Mouse (Mus musculus): ENCODE measurements at regions not wholly inside any gene's neighbourhood (a gene's known extent, or its start where the extent isn't known, plus 50 kb on each side); places are given as distances from the start of the nearest gene placed in this dataset.

GRCm38 (mm10) chr6:51052451-51052921 is 380.0 kb upstream of the Nfe2l3 start:
- DNase-seq (ENCODE audit: low spot score in 2 of 2): no peak

DNA sequence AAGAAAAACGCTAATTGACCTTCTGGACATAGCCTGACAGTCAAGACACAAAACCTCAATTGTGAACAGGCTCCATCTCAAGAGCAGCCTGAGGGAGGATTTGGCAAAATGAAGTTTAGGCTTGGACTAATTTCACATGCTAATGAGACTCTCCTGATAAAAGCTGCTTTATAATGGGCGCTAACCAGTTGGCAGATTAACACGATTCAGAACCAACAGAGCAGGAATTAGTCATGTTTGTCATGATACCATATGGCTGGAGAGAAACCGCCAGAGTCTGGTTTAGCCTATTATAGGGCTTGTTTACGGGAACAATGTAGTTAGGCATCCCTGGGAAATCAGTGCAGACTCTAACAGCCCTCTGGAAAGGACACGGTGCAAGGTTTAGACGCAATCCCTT is 375.2 kb upstream of the Nfe2l3 start:
- DNase-seq (ENCODE audit: low spot score in 2 of 2): no peak

DNA sequence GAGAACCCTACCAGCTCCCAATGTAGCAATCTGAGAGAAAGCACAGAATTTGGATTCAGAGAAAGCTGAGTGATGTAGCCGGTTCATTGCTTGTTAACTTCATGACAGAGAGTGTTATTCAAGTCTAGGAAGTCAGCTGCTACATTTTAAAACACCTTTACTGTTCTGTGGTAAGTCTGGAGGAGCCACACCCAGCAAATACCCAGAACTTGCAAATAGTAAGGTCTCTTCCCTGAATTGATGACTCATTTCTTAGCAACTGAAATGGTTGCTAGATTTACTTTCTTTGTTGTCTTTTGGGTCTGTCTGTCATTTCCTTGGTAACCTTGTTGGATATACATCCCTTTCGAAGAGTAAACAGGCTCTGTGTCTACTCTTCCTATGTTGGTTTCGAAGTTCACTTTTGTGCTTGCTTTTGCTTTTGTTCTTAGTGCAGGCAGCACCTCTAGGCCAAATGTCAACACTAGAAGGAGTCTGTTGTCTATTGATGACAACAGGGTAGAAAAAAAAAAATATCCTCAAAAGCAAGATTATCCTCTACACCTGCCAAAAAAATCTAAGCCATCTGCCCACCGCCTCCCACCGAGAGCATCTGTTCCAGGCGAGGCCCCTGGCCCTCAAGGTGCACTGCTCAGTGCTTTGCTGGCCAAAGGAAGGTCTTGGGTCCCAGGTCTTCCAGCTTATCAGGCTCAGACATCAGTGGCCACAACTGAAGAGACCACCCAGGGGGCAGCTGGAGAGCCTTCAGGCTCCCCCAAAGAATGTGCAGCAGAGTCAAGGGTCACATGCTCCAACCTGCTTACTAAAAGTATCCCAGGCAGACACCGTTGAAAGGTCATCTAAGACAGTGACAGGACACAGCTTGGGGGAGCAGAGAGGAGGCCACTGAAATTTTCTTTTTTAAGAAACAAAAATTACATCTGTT is 372.3 kb upstream of the Nfe2l3 start:
- DNase-seq (ENCODE audit: low spot score in 2 of 2): no peak

DNA sequence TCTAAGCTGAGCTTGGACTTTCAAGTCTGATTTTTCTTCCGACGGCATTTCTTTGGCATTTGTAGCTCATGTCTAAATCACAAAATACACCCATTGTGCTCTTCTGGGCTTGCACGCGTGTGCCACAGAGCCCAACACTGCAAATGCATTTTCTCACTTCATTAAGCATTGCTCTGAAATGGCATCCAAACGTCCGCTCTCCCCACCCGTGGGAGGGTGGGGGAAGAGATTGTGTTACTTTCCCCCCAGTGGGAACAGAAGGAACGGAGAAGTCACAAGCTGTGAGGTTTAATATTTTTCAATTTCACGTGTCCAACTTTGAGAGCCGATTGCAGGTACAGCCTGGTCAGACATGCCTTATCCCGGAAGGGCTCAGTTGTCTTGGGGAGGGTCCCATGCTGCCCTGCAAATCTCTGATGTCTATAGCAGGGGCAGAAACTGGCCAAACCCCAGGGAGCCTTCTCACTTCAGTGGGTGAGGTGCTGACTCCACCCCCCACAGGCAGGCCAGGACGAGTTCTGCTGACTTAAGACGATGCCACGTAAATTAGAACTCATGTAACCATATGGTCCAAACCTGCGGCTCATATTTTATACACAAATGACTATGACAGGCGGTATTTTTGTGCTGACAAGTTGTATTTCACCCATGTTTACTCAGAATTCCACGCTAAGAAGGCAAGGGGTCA is 371.5 kb upstream of the Nfe2l3 start:
- DNase-seq (ENCODE audit: low spot score in 2 of 2): no peak

DNA sequence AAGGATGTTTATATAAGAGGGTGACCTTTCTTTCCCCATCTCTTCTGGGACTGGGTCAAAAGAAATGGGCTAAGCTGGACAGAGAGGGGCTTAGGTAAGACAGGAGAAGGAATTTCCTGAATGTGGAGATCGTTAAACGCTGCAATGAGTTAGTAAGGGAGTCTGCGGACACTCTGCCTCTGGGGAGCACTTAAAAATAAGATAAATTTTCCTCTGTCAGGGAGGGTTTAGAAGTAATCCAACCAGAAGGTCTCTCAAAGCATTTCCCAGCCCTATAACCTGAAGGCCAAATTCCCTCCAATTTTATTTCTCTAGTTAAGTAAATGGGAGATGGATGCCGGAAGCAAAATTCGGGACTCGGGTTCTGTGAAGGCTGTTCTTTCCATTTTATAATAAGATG is 367.3 kb upstream of the Nfe2l3 start:
- no peak for DNase-seq (ENCODE audit: low spot score in 2 of 2)

DNA sequence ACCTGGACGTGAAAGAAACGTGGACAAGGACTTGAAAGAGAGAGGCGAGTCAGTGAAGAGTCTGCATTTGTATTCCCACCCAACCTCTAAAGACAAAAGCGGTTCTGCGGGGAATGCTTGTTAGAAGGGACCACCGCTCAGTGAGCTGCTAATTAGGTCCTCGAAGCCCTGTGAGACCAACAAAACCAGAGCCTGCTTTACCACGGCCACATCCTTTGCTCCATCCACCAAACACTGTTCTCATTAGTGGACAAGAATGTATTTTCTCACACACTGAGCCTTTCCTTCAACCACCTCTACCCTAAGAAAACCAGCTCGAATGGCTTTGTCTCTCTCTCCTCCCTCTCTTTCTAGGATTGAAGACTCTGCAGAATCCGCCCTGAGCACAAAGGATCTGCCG is 365.1 kb upstream of the Nfe2l3 start:
- no peak for DNase-seq (ENCODE audit: low spot score in 2 of 2)

DNA sequence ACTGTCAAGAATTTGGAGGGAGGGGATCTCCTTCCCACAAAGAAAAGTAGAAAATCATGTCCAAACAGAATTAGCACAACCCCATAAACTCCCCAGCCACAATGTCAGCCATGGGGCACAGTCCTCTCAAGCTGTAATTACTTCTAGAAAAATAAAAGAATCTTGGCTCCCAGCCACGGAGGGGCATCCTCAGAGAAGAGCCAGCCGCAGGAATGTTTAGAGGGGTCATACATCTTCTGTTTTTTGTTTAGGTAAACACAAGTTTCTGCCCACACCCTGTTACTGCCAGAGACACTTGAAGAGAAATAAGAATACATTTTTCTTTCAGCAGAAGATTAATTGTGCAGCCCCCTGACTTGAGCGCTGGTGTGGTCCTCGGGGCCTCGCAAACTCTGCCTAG is 362.5 kb upstream of the Nfe2l3 start:
- no peak for DNase-seq (ENCODE audit: low spot score in 2 of 2)

GRCm38 (mm10) chr6:51071243-51071642 is 361.2 kb upstream of the Nfe2l3 start:
- DNase-seq (ENCODE audit: low spot score in 2 of 2): no peak

- DNase-seq (ENCODE audit: low spot score in 2 of 2): no peak
Measured at GRCm38 (mm10) chr6:51075026-51075425, 357.4 kb upstream of the Nfe2l3 start.

DNA sequence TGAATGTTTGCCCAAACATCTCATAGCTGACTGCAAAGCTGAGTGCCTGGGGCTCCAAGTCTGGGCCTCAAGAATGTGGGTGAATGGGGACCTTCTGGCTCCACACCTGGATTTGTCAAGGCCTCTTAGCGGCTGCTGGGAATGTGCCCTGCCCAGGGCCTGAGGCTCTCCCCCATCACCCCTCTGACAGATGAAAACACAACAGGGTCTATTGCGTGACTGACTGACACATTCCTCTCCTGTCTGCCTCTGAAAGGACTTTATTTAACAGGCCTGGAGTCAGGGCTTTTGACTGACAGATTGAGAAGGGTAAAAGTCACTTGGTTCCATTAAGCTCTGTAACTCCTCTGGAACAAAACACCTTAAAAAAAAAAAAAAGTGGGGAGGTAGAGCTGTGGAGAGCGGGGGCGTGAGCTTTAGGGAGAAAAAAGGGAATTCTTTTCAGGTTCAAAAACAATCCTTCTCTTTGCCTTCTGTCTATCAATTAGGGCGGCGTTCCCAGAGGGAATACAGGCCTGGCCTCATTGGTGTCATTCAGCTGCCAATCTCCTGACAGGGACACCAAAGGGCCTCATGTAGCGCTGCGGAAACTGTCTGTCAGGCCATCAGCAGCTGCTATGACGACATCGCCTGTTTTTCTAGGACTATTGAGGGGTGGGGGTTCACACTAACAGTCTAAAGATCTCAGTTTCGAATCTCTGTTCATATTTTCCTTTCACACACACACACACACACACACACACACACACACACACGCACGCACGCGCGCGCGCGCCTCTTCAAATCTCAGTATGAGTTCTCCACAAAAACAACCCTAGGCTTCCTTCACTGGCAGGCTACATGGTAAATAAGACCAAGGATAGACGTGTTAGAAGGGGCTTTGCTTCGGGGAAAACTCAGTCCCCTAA is 355.4 kb upstream of the Nfe2l3 start:
- no peak for DNase-seq (ENCODE audit: low spot score in 2 of 2)

DNA sequence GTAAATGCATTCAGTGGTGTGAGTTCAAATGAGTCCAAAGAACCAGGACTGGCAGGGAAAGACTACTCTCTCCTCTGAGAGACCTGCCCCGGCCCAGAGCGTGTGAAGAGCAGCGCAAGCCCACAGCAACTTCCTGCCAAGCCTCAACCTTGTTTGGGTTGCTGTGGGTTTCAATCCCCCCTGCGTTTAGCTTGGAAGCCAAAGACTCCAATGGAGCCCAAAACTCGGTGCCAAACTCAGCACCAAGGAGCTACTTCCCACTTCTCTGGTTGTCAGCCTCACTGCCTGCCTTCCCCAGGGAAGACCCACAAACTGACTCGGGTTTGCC is 354.7 kb upstream of the Nfe2l3 start:
- no peak for DNase-seq (ENCODE audit: low spot score in 2 of 2)

GRCm38 (mm10) chr6:51078353-51078966 is 354.0 kb upstream of the Nfe2l3 start:
- no peak for DNase-seq (ENCODE audit: low spot score in 2 of 2)

GRCm38 (mm10) chr6:51078967-51079355 is 353.5 kb upstream of the Nfe2l3 start:
- DNase-seq (ENCODE audit: low spot score in 2 of 2): no peak

- DNase-seq (ENCODE audit: low spot score in 2 of 2): no peak
Measured at GRCm38 (mm10) chr6:51081056-51081455, 351.4 kb upstream of the Nfe2l3 start.

DNA sequence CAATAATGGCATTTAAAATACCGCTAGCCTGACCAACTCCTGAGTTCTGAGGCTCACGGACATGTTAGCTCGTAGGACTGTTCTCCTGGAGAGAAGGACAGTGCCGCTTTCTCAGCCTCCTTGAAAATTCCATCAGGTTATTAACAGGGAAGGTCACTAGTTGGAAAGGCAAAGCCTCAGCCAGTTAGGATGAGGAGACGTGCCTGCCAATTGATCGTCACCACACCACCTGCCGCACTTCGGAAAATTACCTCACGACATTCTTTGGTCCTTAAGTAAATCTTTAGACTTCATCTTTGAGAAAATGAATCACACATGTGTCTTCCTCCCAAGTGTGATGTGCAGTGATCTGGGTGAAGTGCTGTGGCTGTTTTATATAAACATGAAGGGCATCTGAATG is 347.8 kb upstream of the Nfe2l3 start:
- DNase-seq (ENCODE audit: low spot score in 2 of 2): no peak

GRCm38 (mm10) chr6:51085547-51085946 is 346.9 kb upstream of the Nfe2l3 start:
- DNase-seq (ENCODE audit: low spot score in 2 of 2): no peak

DNA sequence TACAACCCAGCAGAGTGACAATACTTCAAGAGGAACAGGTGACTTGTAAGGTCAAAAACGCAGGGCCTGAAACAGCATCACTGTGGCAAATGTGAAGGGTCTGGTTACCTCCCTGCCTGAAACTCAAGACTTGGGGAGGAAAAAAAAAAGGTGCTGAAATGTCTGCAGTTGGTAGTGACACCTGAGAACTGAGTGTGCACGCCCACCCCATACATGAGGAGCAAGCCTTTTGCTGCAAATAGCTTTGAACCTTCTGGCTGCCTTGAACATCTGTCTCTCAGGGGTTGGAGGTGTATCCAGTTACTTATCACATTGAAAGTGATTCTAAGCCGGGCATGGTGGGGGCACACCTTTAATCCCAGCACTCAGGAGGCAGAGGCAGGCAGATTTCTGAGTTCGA is 346.1 kb upstream of the Nfe2l3 start:
- DNase-seq (ENCODE audit: low spot score in 2 of 2): no peak

GRCm38 (mm10) chr6:51087806-51088205 is 344.7 kb upstream of the Nfe2l3 start:
- no peak for DNase-seq (ENCODE audit: low spot score in 2 of 2)

- no peak for DNase-seq (ENCODE audit: low spot score in 2 of 2)
Measured at GRCm38 (mm10) chr6:51088641-51089372, 343.7 kb upstream of the Nfe2l3 start.

- no peak for DNase-seq (ENCODE audit: low spot score in 2 of 2)
Measured at GRCm38 (mm10) chr6:51093196-51093595, 339.3 kb upstream of the Nfe2l3 start.

GRCm38 (mm10) chr6:51094304-51094703 is 338.2 kb upstream of the Nfe2l3 start:
- DNase-seq (ENCODE audit: low spot score in 2 of 2): no peak

Measured in spleen, postnatal 14 days (tissue).